Mouse (Mus musculus): ENCODE measurements at regions not wholly inside any gene's neighbourhood (a gene's known extent, or its start where the extent isn't known, plus 50 kb on each side); places are given as distances from the start of the nearest gene placed in this dataset.

DNA sequence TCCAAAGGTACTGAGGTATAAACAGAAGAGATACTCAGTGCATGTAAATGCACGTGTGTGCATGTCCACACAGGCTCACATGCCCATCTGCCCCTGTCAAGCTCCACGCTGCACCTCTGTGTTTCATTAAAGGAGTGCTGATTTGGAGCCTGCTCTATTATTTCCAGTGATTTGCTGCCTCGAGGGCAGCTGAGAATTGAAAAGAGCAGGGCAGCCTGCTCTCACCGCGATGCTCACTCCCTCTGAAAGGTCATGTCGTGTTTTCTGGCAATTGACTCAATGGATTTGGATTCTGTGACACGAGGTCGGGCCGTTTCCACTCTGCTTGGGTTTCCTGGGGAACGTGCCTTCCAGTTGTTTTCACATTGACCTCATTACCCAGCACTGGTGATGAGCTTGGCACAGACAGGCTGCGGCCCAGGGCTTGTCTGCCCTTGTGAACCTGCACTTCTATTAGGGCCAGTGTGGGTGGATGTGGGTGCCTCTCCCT lies 167.1 kb downstream of the Fam169b start:
- Histone ChIP-seq H3K9ac (replicated peaks; ENCODE audit: low read depth, low read length) (no peak overlapping the region), H3K9me3 (ENCODE audit: control insufficient read depth, low read length) (no peaks in the 10 kb centered on the region), H3K4me1 (ENCODE audit: control insufficient read depth, insufficient read depth, low read length) (no peaks in the 10 kb centered on the region), H3K4me3 (ENCODE audit: low read depth, low read length) (no peak overlapping the region), H3K4me2 (ENCODE audit: low read depth, low read length) (no peak overlapping the region), H3K27ac (ENCODE audit: low read depth, low read length) (no peak overlapping the region), H3K36me3 (ENCODE audit: control insufficient read depth, insufficient read depth, low read length) (no peaks in the 10 kb centered on the region), H3K27me3 (ENCODE audit: control insufficient read depth, insufficient read depth, low read length) (no peaks in the 10 kb centered on the region)
- 13% methylated on average over 11 of the region's 11 CpGs for WGBS
- peak; percentile 56; the same call in 1 of the 2 replicates for ATAC-seq (ENCODE audit: low read depth)

DNA sequence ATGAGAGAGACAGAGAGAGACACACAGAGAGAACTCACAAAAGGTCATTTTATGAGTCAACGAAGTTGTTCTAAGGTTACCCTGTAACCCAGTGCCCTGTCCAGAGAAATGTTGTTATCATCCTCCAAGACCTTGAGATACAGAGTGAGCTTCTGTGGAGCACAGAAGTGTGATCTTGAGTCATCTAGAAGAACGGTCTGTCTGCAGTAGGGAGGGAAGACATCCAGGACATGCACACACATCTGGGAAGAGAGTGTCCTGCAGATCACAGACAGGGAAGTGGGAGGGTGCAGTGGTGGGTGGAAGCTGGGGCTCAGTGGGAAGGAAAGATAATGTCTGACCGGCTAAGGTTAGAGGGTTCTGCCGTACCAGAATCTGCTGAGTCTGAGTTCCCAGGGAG lies 155.3 kb downstream of the Fam169b start:
- WGBS: 85% methylated on average over 4 of the region's 4 CpGs
- ATAC-seq (ENCODE audit: low read depth): no peak
- no peaks in the 10 kb centered on the region for H3K9me3 ChIP-seq (ENCODE audit: control insufficient read depth, low read length)

DNA sequence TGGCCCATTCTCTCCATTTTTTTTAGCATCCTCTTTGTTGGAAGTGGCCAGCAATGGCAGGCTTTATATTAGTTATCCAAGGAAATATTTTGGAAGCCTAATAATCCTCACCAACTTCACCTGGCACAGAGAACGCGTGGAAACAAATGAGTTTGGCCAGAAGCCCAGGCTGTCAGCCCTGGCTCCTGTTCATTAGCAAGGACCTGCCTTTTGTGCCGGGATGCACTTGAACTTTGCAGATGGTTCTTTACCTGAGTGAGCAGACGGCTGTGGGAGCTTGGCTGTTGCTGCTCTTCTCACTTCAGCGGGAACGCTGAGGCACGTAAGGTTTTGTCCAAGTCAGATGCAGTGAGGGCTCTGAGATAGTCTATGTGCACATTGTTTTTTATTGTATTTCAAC lies 142.3 kb downstream of the Fam169b start:
- Histone ChIP-seq H3K4me3 (ENCODE audit: low read depth, low read length) (no peak overlapping the region), H3K4me1 (ENCODE audit: control insufficient read depth, insufficient read depth, low read length) (no peaks in the 10 kb centered on the region), H3K27me3 (ENCODE audit: control insufficient read depth, insufficient read depth, low read length) (no peaks in the 10 kb centered on the region), H3K9ac (replicated peaks; ENCODE audit: low read depth, low read length) (no peak overlapping the region), H3K9me3 (ENCODE audit: control insufficient read depth, low read length) (no peaks in the 10 kb centered on the region), H3K36me3 (ENCODE audit: control insufficient read depth, insufficient read depth, low read length) (no peaks in the 10 kb centered on the region), H3K27ac (ENCODE audit: low read depth, low read length) (no peak overlapping the region), H3K4me2 (ENCODE audit: low read depth, low read length) (no peak overlapping the region)
- WGBS: 81% methylated on average over 7 of the region's 7 CpGs
- no peak for ATAC-seq (ENCODE audit: low read depth)

More for the DNA sequence above, 155.3 kb downstream of the Fam169b start:
- Histone ChIP-seq H3K27ac (ENCODE audit: low read depth, low read length) (no peak overlapping the region), H3K4me3 (ENCODE audit: low read depth, low read length) (no peak overlapping the region), H3K27me3 (ENCODE audit: control insufficient read depth, insufficient read depth, low read length) (no peaks in the 10 kb centered on the region), H3K4me1 (ENCODE audit: control insufficient read depth, insufficient read depth, low read length) (no peaks in the 10 kb centered on the region), H3K36me3 (ENCODE audit: control insufficient read depth, insufficient read depth, low read length) (no peaks in the 10 kb centered on the region), H3K4me2 (ENCODE audit: low read depth, low read length) (no peak overlapping the region), H3K9ac (replicated peaks; ENCODE audit: low read depth, low read length) (no peak overlapping the region)

- no peak for ATAC-seq (ENCODE audit: low read depth)
- 66% methylated on average over 1 of the region's 1 CpGs for WGBS
- Histone ChIP-seq H3K27me3 (ENCODE audit: control insufficient read depth, insufficient read depth, low read length) (no peaks in the 10 kb centered on the region), H3K9me3 (ENCODE audit: control insufficient read depth, low read length) (no peaks in the 10 kb centered on the region), H3K4me3 (ENCODE audit: low read depth, low read length) (no peak overlapping the region), H3K4me2 (ENCODE audit: low read depth, low read length) (no peak overlapping the region), H3K36me3 (ENCODE audit: control insufficient read depth, insufficient read depth, low read length) (no peaks in the 10 kb centered on the region), H3K27ac (ENCODE audit: low read depth, low read length) (no peak overlapping the region), H3K4me1 (ENCODE audit: control insufficient read depth, insufficient read depth, low read length) (no peaks in the 10 kb centered on the region), H3K9ac (replicated peaks; ENCODE audit: low read depth, low read length) (no peak overlapping the region)
These were observed 139.1 kb downstream of the Fam169b start for GRCm38 (mm10) chr7:68412786-68413185.

Measured in neural tube, embryonic 14.5 days (tissue).